31 mouse cellular contexts compared by ENCODE assay signal in genomic region chr1:130270457-130270856, GRCm38 (mm10).
"Had no signal": no experiment of that assay in that cellular context is flagged by ENCODE, and none has a peak within 500 bp of the region (broad histone marks: within the 10 kb centered on the region; RNA-seq: fewer than 3 reads in every experiment).

No protein-coding gene starts in this region.

- H3K9ac ChIP-seq: limb, embryonic 12.5 days; limb, embryonic 13.5 days; limb, embryonic 15.5 days; liver, embryonic 12.5 days; liver, embryonic 13.5 days; liver, embryonic 14.5 days; liver, embryonic 15.5 days; liver, postnatal 0 days; lung, embryonic 14.5 days; lung, embryonic 15.5 days; midbrain, embryonic 12.5 days; midbrain, embryonic 13.5 days; midbrain, embryonic 15.5 days; neural tube, embryonic 12.5 days had no signal

- H3K27me3 ChIP-seq: limb, embryonic 12.5 days; limb, embryonic 13.5 days; limb, embryonic 15.5 days; liver, embryonic 12.5 days; liver, embryonic 13.5 days; liver, embryonic 15.5 days; lung, embryonic 15.5 days; megakaryocyte, embryonic 14.5 days; midbrain, embryonic 12.5 days; midbrain, embryonic 13.5 days; midbrain, embryonic 15.5 days; neural tube, embryonic 12.5 days had no signal

- H3K4me2 ChIP-seq: limb, embryonic 12.5 days; limb, embryonic 13.5 days; limb, embryonic 15.5 days; liver, embryonic 12.5 days; liver, embryonic 13.5 days; liver, embryonic 15.5 days; lung, embryonic 14.5 days; lung, embryonic 15.5 days; midbrain, embryonic 11.5 days; midbrain, embryonic 12.5 days; midbrain, embryonic 13.5 days; midbrain, embryonic 15.5 days; neural tube, embryonic 12.5 days had no signal

- H3K4me1 ChIP-seq: limb, embryonic 13.5 days; limb, embryonic 15.5 days; liver, embryonic 13.5 days; liver, embryonic 15.5 days; lung, embryonic 15.5 days; megakaryocyte, embryonic 14.5 days; midbrain, embryonic 10.5 days; midbrain, embryonic 12.5 days; midbrain, embryonic 15.5 days; neural tube, embryonic 12.5 days had no signal

- DNase-seq: left cerebral cortex, postnatal 4 days; liver; liver, embryonic 13.5 days; liver, postnatal 0 days; lung, adult 18-20 months; lung, adult 2 months; lung, embryonic 14.5 days; lung, postnatal 10 days; lung, postnatal 14 days; lung, postnatal 36 days; lung, postnatal 4 days; midbrain, embryonic 14.5 days had no signal

- H3K27ac ChIP-seq: limb, embryonic 10.5 days; limb, embryonic 12.5 days; limb, embryonic 13.5 days; limb, embryonic 15.5 days; liver, embryonic 12.5 days; liver, embryonic 13.5 days; liver, embryonic 14.5 days; liver, embryonic 15.5 days; lung, embryonic 15.5 days; macrophage; midbrain, embryonic 10.5 days; midbrain, embryonic 12.5 days; midbrain, embryonic 13.5 days; midbrain, embryonic 15.5 days; neural tube, embryonic 12.5 days had no signal

- ATAC-seq: liver, embryonic 12.5 days; liver, postnatal 0 days; lung, postnatal 0 days; midbrain, embryonic 13.5 days; midbrain, embryonic 15.5 days; midbrain, embryonic 16.5 days had no signal

- H3K4me3 ChIP-seq: limb, embryonic 10.5 days; limb, embryonic 12.5 days; limb, embryonic 13.5 days; limb, embryonic 15.5 days; liver, embryonic 12.5 days; liver, embryonic 13.5 days; liver, embryonic 15.5 days; lung, embryonic 15.5 days; megakaryocyte, embryonic 14.5 days; midbrain, embryonic 10.5 days; midbrain, embryonic 12.5 days; midbrain, embryonic 13.5 days; midbrain, embryonic 15.5 days; myocyte; neural tube, embryonic 12.5 days had no signal

- H3K9me3 ChIP-seq: limb, embryonic 10.5 days; limb, embryonic 12.5 days; limb, embryonic 13.5 days; limb, embryonic 15.5 days; liver, embryonic 12.5 days; liver, embryonic 13.5 days; liver, embryonic 15.5 days; lung, embryonic 15.5 days; megakaryocyte, embryonic 14.5 days; midbrain, embryonic 10.5 days; midbrain, embryonic 12.5 days; midbrain, embryonic 13.5 days; midbrain, embryonic 15.5 days; neural tube, embryonic 12.5 days had no signal

- H3K36me3 ChIP-seq: limb, embryonic 10.5 days; limb, embryonic 12.5 days; limb, embryonic 13.5 days; limb, embryonic 15.5 days; liver, embryonic 12.5 days; liver, embryonic 13.5 days; liver, embryonic 15.5 days; lung, embryonic 15.5 days; midbrain, embryonic 10.5 days; midbrain, embryonic 12.5 days; midbrain, embryonic 13.5 days; midbrain, embryonic 15.5 days; neural tube, embryonic 12.5 days had no signal
